Mouse (Mus musculus) midbrain, embryonic 11.5 days (tissue): Measurements from ENCODE around the gene Dlg2. TPM values are rescaled to one million over a fixed set of nuclear protein-coding genes. Genes with fewer than 3 reads are reported as not detected.

Source experiments
- ATAC-seq: fragments of 200-750 bp; cut with Nextera tagmentation; 2 replicates; pipeline ENCODE4 v1.8.0; 2017; ENCODE audit warnings: moderate TSS enrichment, moderate library complexity; ENCODE audit not compliant: low FRiP score
- DNase-seq: peaks from one replicate; pipeline ENCODE4 v3.0.0; 2015; ENCODE audit warnings: low spot score; ENCODE audit errors: missing footprints
- H3K27ac ChIP-seq: fragments of 300-500 bp; sonication (generic); 2 replicates; pipeline ENCODE4 v1.5.1; 2014; ENCODE audit warnings: low read depth, low read length
- H3K27me3 ChIP-seq: fragments of 300-500 bp; sonication (generic); 2 replicates; pipeline ENCODE4 v1.6.1; 2014; ENCODE audit warnings: mild to moderate bottlenecking, low read length, moderate library complexity, mixed read lengths; ENCODE audit not compliant: control insufficient read depth, insufficient read depth
- H3K36me3 ChIP-seq: fragments of 300-500 bp; sonication (generic); 2 replicates; pipeline ENCODE4 v1.6.1; 2014; ENCODE audit warnings: mild to moderate bottlenecking, low read length, moderate library complexity, mixed read lengths; ENCODE audit not compliant: control insufficient read depth, insufficient read depth
- H3K4me1 ChIP-seq: fragments of 300-500 bp; sonication (generic); 2 replicates; pipeline ENCODE4 v1.6.1; 2014; ENCODE audit warnings: low read length; ENCODE audit not compliant: control insufficient read depth, insufficient read depth
- H3K4me2 ChIP-seq: fragments of 300-500 bp; sonication (generic); 2 replicates; pipeline ENCODE4 v1.6.1; 2014; ENCODE audit warnings: mild to moderate bottlenecking, moderate library complexity
- H3K4me3 ChIP-seq: fragments of 300-500 bp; sonication (generic); 2 replicates; pipeline ENCODE4 v1.5.1; 2014; ENCODE audit warnings: low read depth, low read length
- H3K9ac ChIP-seq: fragments of 300-500 bp; sonication (generic); 2 replicates; pipeline ENCODE4 v1.6.1; 2014; ENCODE audit warnings: low read length
- H3K9me3 ChIP-seq: fragments of 300-500 bp; sonication (generic); 2 replicates; pipeline ENCODE4 v1.6.1; 2016; ENCODE audit warnings: low read length; ENCODE audit not compliant: control insufficient read depth
- WGBS: fragments of 180-500 bp; shearing (Covaris S2); extraction: QIAGEN DNeasy Blood & Tissue Kit; methylation state at CpG from one replicate; pipeline ENCODE4 v1.1.7; 2014; 5-methylcytosine and 5-hydroxymethylcytosine counted together
- polyA plus RNA-seq: library from polyadenylated mRNA; unstranded; fragments of >200 nt; fragmentation: Nextera tagmentation; extraction: Ambion mirVana; gene quantifications from 2 replicates; pipeline ENCODE4 v1.2.1, GENCODE M21; 2014

Gene Dlg2
- polyA plus RNA-seq, 1 experiment from 2014 or later, result 1.8 TPM

DNA sequence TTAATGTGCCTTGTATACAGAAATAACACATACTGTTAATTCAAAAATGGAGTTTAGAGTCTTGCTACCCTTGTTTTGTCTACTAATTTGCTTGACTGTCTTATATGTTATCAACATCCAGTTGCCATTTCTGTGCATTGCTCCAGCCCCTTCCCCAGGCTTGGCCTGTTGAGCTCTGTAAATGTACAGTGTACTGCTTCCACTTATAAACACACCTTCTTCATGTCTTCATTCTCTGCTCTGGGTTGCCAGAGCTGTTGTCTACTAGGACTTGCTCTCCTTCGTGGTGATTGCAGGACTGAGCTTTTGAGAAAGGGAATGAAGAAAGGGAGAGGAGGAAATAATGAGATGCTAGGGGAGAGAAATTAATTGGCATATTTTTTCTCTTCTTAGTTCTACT lies 227.5 kb downstream of the Dlg2 start:
- ATAC-seq, result no peak
- peak; percentile 70 for DNase-seq
- no peaks in the 10 kb centered on the region for H3K9me3 ChIP-seq
- no peaks in the 10 kb centered on the region for H3K4me1 ChIP-seq
- 81% methylated on average over 1 of the region's 1 CpGs for WGBS
- H3K27ac ChIP-seq, result no peak overlapping the region
- no peaks in the 10 kb centered on the region for H3K27me3 ChIP-seq
- no peak overlapping the region for H3K4me2 ChIP-seq
- no peaks in the 10 kb centered on the region for H3K36me3 ChIP-seq
- no peak overlapping the region for H3K4me3 ChIP-seq
- no peak overlapping the region for H3K9ac ChIP-seq

DNA sequence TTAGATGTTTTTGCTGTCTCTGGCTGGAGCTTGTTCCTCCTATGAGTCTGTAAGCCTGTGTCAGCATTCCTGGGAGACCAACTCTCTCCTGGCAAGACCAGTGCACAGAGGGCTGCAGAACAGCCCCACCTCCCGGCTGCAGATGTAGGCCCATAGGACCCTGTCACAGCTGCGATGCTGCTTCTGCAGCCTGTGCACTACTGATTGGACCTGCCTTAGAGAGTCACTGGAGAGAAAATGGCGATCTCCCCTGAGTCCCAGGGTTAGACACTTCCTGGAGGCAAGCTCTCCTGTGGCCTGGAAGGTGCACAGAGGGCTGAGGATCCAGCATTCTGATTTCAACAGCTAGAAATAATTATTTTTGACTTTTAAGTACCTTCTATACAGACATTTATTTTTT lies 257.6 kb downstream of the Dlg2 start:
- H3K9ac ChIP-seq, result no peak overlapping the region
- H3K36me3 ChIP-seq, result no peaks in the 10 kb centered on the region
- ATAC-seq, result peak; percentile 54
- no peaks in the 10 kb centered on the region for H3K27me3 ChIP-seq
- 45% methylated on average over 3 of the region's 3 CpGs for WGBS
- 0 out of 2 replicates have a peak, but pooled peaks cover 2% of the 10 kb centered on the region for H3K4me1 ChIP-seq
- no peaks in the 10 kb centered on the region for H3K9me3 ChIP-seq
- no peak overlapping the region for H3K4me2 ChIP-seq
- H3K4me3 ChIP-seq, result no peak overlapping the region
- no peak for DNase-seq
- H3K27ac ChIP-seq, result no peak overlapping the region

DNA sequence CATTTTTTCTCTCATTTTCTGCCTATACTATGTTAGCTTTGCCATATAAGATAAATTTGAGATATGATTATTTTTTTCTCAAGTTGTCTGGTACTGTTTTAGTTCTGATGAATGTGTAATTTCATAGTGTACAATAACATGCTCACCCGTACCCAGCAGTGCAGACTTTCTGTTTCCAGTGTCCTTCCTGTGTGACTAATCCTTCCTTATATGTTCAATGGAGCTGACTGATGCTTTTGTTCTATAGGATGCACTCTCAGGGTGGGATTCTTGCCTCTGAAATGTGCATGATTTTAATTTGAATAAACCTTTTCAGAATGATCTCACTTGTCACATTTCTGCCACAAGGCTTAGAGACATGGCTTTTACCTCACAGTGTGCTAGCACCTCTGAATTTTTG lies 259.9 kb downstream of the Dlg2 start:
- H3K36me3 ChIP-seq, result no peaks in the 10 kb centered on the region
- H3K27ac ChIP-seq, result no peak overlapping the region
- DNase-seq, result peak; percentile 81
- no peaks in the 10 kb centered on the region for H3K9me3 ChIP-seq
- H3K4me2 ChIP-seq, result no peak overlapping the region
- 9% methylated on average over 1 of the region's 1 CpGs for WGBS
- no peak overlapping the region for H3K9ac ChIP-seq
- H3K4me1 ChIP-seq, result 0 out of 2 replicates have a peak, but pooled peaks cover 2% of the 10 kb centered on the region
- no peak overlapping the region for H3K4me3 ChIP-seq
- ATAC-seq, result peak; percentile 89
- no peaks in the 10 kb centered on the region for H3K27me3 ChIP-seq

DNA sequence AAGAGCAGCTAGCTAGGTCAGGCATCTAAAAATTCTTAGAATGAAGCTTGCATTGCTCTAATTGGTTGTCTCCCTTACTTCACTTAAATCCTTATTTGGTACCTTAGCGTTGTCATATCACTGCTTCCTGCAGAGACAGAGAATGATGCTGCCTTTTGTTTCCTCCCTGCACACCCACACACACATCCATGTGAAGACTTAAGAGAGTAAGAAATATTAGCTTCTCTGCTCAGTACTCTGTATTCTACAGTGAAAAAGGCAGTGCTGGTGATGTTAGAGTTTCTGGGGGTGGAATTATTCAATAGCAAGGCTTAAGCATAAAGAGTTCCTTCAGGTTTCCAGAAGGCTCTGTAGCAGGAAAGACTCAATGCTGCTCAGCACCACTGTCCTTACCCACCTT lies 272.2 kb downstream of the Dlg2 start:
- Histone ChIP-seq H3K4me1 (no peaks in the 10 kb centered on the region), H3K9me3 (no peaks in the 10 kb centered on the region), H3K9ac (no peak overlapping the region), H3K36me3 (no peaks in the 10 kb centered on the region), H3K27me3 (no peaks in the 10 kb centered on the region), H3K4me2 (no peak overlapping the region), H3K27ac (no peak overlapping the region), H3K4me3 (no peak overlapping the region)
- DNase-seq (no peak), ATAC-seq (no peak)
- WGBS, result 76% methylated on average over 1 of the region's 1 CpGs

DNA sequence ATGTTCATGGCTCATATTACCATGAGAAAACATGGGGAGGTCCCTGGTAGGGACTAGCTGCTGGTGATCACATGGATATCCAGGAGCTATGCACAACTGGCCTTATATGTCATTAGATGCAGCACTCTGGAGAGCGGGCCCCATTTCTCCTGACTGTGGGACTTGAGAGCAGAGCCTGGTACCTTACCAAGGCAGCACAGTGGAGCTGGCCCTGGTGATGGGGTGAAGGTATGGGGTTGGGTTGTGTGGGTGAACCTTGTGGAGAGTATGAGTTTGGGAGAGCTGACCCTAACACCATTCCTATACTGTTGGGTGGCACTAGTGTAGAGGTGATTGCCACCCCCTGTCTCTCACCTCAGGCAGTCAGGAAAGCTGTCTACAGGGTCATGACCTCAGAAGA lies 311.5 kb downstream of the Dlg2 start:
- Histone ChIP-seq H3K4me3 (no peak overlapping the region), H3K36me3 (no peaks in the 10 kb centered on the region), H3K9ac (no peak overlapping the region), H3K9me3 (no peaks in the 10 kb centered on the region), H3K4me2 (no peak overlapping the region), H3K27ac (no peak overlapping the region), H3K4me1 (no peaks in the 10 kb centered on the region), H3K27me3 (no peaks in the 10 kb centered on the region)
- ATAC-seq (peak; percentile 38; the same call in 1 of the 2 replicates), DNase-seq (no peak)
- WGBS, result 90% methylated on average over 1 of the region's 1 CpGs

DNA sequence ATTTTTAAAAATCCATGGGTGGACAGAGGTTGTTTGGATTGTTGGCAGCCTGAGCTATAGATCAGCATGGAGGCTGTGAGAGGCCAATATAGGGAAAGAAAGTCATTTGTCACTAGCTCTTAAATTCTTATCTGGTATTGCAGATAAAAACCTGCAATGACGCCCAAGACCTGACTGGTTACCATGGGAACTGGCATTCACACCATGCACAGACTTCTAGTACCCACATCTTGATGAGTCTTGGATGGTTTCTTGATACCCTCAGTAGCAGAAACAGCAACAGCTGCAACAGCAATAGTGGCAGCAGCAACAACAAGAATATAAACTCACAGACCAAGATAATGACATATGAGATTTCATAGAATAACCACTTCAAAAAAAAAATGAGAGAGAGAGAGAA lies 315.1 kb downstream of the Dlg2 start:
- Histone ChIP-seq H3K27me3 (no peaks in the 10 kb centered on the region), H3K4me2 (no peak overlapping the region), H3K36me3 (no peaks in the 10 kb centered on the region), H3K4me3 (no peak overlapping the region), H3K9ac (no peak overlapping the region), H3K27ac (no peak overlapping the region), H3K4me1 (no peaks in the 10 kb centered on the region), H3K9me3 (no peaks in the 10 kb centered on the region)
- ATAC-seq, result no peak
- 67% methylated on average over 1 of the region's 1 CpGs for WGBS
- no peak for DNase-seq

DNA sequence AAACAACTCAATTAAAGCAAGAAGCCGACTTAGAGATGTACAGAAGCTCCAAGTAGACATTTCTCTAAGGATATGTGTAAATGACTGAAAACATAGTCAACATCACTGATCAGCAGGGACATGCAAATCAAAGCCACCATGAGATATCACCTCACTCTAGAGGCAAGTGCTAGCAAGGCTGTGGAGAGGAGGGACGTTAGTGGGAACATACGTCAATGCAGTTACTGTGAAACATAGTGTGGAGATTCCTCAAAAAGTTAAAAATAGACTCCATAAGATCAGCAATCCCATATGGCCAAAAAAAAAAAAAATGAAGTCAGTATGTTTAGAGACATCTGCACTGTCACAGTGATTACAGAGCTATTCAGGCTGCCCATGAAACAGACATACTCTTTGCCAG lies 349.2 kb downstream of the Dlg2 start:
- Histone ChIP-seq H3K27ac (no peak overlapping the region), H3K4me2 (no peak overlapping the region), H3K9me3 (no peaks in the 10 kb centered on the region), H3K9ac (no peak overlapping the region), H3K4me1 (no peaks in the 10 kb centered on the region), H3K27me3 (no peaks in the 10 kb centered on the region), H3K4me3 (no peak overlapping the region), H3K36me3 (no peaks in the 10 kb centered on the region)
- DNase-seq (no peak), ATAC-seq (no peak)
- 90% methylated on average over 3 of the region's 3 CpGs for WGBS

DNA sequence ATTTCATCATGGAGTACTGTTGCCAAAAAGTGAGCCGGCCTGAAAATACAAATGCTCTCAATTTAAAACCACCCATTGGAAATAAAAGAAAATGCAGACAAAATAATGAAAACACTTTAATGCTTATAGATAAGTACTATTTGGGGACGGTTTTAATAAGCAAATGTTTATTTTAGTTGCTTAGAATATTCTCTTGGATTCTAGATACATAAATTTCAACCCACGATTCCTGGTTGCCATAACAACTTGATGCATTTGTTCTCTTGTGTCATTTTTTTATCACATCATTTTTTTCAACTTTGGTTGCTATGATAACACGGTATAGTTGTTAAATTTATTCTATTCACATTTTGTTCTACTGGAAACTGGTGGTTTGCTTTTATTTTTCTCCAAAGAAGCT lies 364.8 kb downstream of the Dlg2 start:
- Histone ChIP-seq H3K36me3 (no peaks in the 10 kb centered on the region), H3K4me1 (peaks cover 2% of the 10 kb centered on the region; the same call in 1 of the 2 replicates), H3K9me3 (no peaks in the 10 kb centered on the region), H3K27ac (no peak overlapping the region), H3K4me3 (no peak overlapping the region), H3K4me2 (no peak overlapping the region), H3K27me3 (no peaks in the 10 kb centered on the region), H3K9ac (no peak overlapping the region)
- DNase-seq (no peak), ATAC-seq (no peak)
- WGBS, result 86% methylated on average over 4 of the region's 4 CpGs

DNA sequence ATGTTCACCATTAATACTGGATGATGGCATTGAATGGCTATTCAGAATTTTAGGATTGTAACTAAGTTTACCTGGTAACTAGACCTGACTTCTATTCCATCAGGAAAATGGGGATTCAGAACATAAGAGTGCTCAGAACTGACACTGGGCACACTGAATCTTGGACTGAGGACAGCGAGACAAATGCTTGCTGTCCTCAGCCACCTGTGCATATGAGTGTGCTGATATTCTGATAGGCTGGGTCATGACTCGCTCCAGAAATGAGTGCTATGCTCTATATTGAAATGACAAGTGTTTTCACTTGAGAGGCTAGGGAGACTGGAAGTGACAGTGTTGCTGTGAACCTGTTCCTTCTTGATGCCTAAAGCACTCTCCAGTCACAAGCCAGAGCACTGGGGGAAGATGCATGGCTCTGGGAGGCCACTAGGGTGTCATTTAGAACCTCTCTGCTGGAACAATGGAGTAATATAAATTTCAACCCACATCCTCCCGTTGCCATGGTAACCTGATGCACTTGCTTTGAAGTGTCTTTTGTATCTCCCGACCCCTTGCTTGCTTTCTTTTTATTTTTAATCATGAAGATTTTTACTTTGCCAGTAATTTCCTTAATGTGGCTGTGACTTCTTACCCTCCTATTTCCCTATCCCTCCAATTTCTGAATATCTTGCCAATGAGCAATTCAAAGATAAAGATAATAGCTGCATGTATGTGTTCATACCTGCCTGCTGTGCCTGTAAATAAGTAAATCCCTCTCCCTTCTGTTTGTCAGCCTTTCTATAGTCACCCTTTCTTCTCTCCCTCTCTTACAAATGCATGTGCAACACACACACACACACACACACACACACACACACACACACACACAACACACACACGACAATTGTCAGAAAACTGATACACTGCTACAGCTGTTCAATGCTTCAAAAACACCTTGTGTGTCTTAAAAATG lies 367.1 kb downstream of the Dlg2 start:
- Histone ChIP-seq H3K4me2 (no peak overlapping the region), H3K27me3 (no peaks in the 10 kb centered on the region), H3K9ac (no peak overlapping the region), H3K9me3 (no peaks in the 10 kb centered on the region), H3K36me3 (no peaks in the 10 kb centered on the region), H3K4me1 (peaks cover 2% of the 10 kb centered on the region; the same call in 1 of the 2 replicates), H3K4me3 (no peak overlapping the region), H3K27ac (no peak overlapping the region)
- no peak for DNase-seq
- WGBS, result 60% methylated on average over 5 of the region's 5 CpGs
- ATAC-seq, result peak; percentile 82
